Mouse (Mus musculus): ENCODE data around the gene Mical2. TPM values are rescaled to one million over a fixed set of nuclear protein-coding genes. Genes with fewer than 3 reads are reported as not detected.

The Mical2 gene
- polyA plus RNA-seq, 1 experiment, result not detected

DNA sequence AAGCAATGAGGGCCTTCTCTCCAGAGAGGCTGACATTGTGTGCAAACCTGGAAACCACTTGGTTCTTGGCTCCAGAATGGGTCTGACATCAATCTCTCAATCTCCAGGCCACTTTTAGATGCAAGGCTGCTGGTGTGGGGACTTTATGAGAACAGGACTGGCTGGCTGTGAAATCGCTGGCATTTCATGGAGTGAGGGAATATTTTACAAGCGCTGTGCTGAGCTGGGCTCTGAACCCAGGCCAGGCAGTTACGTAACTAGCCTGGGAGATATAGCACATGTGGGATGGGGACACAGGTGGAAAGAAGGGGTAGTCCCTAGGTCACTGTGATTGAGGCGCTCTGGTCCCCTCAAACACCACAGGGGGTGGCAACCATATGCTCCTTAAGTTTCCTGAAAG lies 33.4 kb upstream of the Mical2 start:
- no peak overlapping the region for H3K4me3 ChIP-seq (replicated peaks)

GRCm38 (mm10) chr7:112192778-112193177 lies 32.9 kb upstream of the Mical2 start:
- no peaks in the 10 kb centered on the region for H3K27me3 ChIP-seq (ENCODE audit: control insufficient read depth)
- H3K4me3 ChIP-seq (replicated peaks), result no peak overlapping the region
- no peaks in the 10 kb centered on the region for H3K4me1 ChIP-seq (ENCODE audit: control insufficient read depth)
- H3K9me3 ChIP-seq (ENCODE audit: control insufficient read depth, low read length), result no peaks in the 10 kb centered on the region
- TF ChIP-seq TAL1 (IDR thresholded peaks at IDR 0.05; ENCODE audit: low read length), result no peak
- no peak for TF ChIP-seq GATA1 (IDR thresholded peaks at IDR 0.05; ENCODE audit: low read length)
- H3K36me3 ChIP-seq (ENCODE audit: control insufficient read depth), result no peaks in the 10 kb centered on the region

More for the DNA sequence above, 33.4 kb upstream of the Mical2 start:
- H3K36me3 ChIP-seq (ENCODE audit: control insufficient read depth), result no peaks in the 10 kb centered on the region
- H3K4me1 ChIP-seq (ENCODE audit: control insufficient read depth), result no peaks in the 10 kb centered on the region
- TF ChIP-seq GATA1 (IDR thresholded peaks at IDR 0.05; ENCODE audit: low read length) (no peak), TAL1 (IDR thresholded peaks at IDR 0.05; ENCODE audit: low read length) (no peak)
- no peaks in the 10 kb centered on the region for H3K27me3 ChIP-seq (ENCODE audit: control insufficient read depth)
- H3K9me3 ChIP-seq (ENCODE audit: control insufficient read depth, low read length), result no peaks in the 10 kb centered on the region

- H3K27me3 ChIP-seq (ENCODE audit: control insufficient read depth), result no peaks in the 10 kb centered on the region
- no peaks in the 10 kb centered on the region for H3K9me3 ChIP-seq (ENCODE audit: control insufficient read depth, low read length)
- H3K36me3 ChIP-seq (ENCODE audit: control insufficient read depth), result no peaks in the 10 kb centered on the region
- H3K4me3 ChIP-seq (replicated peaks), result no peak overlapping the region
- H3K4me1 ChIP-seq (ENCODE audit: control insufficient read depth), result no peaks in the 10 kb centered on the region
- no peak for TF ChIP-seq TAL1 (IDR thresholded peaks at IDR 0.05; ENCODE audit: low read length)
- no peak for TF ChIP-seq GATA1 (IDR thresholded peaks at IDR 0.05; ENCODE audit: low read length)
These were observed 31.4 kb upstream of the Mical2 start for GRCm38 (mm10) chr7:112194286-112194685.

- Histone ChIP-seq H3K9me3 (ENCODE audit: control insufficient read depth, low read length) (no peaks in the 10 kb centered on the region), H3K4me3 (replicated peaks) (no peak overlapping the region), H3K27me3 (ENCODE audit: control insufficient read depth) (no peaks in the 10 kb centered on the region), H3K4me1 (ENCODE audit: control insufficient read depth) (no peaks in the 10 kb centered on the region), H3K36me3 (ENCODE audit: control insufficient read depth) (no peaks in the 10 kb centered on the region)
- TF ChIP-seq TAL1 (IDR thresholded peaks at IDR 0.05; ENCODE audit: low read length) (no peak), GATA1 (IDR thresholded peaks at IDR 0.05; ENCODE audit: low read length) (no peak)
These were observed 28.2 kb upstream of the Mical2 start for GRCm38 (mm10) chr7:112197461-112197860.

GRCm38 (mm10) chr7:112199343-112199742 lies 26.3 kb upstream of the Mical2 start:
- TF ChIP-seq TAL1 (IDR thresholded peaks at IDR 0.05; ENCODE audit: low read length) (no peak), GATA1 (IDR thresholded peaks at IDR 0.05; ENCODE audit: low read length) (no peak)
- H3K4me1 ChIP-seq (ENCODE audit: control insufficient read depth), result no peaks in the 10 kb centered on the region
- H3K9me3 ChIP-seq (ENCODE audit: control insufficient read depth, low read length), result no peaks in the 10 kb centered on the region
- no peaks in the 10 kb centered on the region for H3K36me3 ChIP-seq (ENCODE audit: control insufficient read depth)
- H3K4me3 ChIP-seq (replicated peaks), result no peak overlapping the region
- H3K27me3 ChIP-seq (ENCODE audit: control insufficient read depth), result no peaks in the 10 kb centered on the region

- TF ChIP-seq GATA1 (IDR thresholded peaks at IDR 0.05; ENCODE audit: low read length) (no peak), TAL1 (IDR thresholded peaks at IDR 0.05; ENCODE audit: low read length) (no peak)
- Histone ChIP-seq H3K36me3 (ENCODE audit: control insufficient read depth) (no peaks in the 10 kb centered on the region), H3K9me3 (ENCODE audit: control insufficient read depth, low read length) (no peaks in the 10 kb centered on the region), H3K4me1 (ENCODE audit: control insufficient read depth) (no peaks in the 10 kb centered on the region), H3K27me3 (ENCODE audit: control insufficient read depth) (no peaks in the 10 kb centered on the region), H3K4me3 (replicated peaks) (no peak overlapping the region)
These were observed 24.9 kb upstream of the Mical2 start for GRCm38 (mm10) chr7:112200761-112201160.

DNA sequence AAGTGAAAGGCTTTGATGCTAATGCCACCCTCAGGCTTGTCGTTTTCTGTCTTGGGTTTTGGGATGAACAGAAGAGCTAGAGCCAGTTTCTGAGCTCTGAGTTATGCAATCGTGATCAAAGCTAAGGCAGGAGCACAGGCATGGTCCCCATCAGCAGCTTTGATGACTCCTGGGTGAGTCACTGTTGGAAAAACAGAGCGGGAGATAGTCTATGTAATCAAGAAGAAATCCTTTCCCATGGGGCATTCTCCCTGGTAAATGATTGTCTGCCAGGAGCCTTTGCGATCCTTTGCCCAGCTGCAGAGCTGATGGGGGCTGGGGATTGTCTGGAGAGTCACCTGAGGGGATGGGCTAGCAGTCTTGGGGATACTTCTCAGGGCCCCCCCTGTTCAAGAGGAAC lies 23.5 kb upstream of the Mical2 start:
- no peaks in the 10 kb centered on the region for H3K4me1 ChIP-seq (ENCODE audit: control insufficient read depth)
- H3K36me3 ChIP-seq (ENCODE audit: control insufficient read depth), result no peaks in the 10 kb centered on the region
- TF ChIP-seq TAL1 (IDR thresholded peaks at IDR 0.05; ENCODE audit: low read length), result no peak
- no peak for TF ChIP-seq GATA1 (IDR thresholded peaks at IDR 0.05; ENCODE audit: low read length)
- no peaks in the 10 kb centered on the region for H3K27me3 ChIP-seq (ENCODE audit: control insufficient read depth)
- no peak overlapping the region for H3K4me3 ChIP-seq (replicated peaks)
- no peaks in the 10 kb centered on the region for H3K9me3 ChIP-seq (ENCODE audit: control insufficient read depth, low read length)

- Histone ChIP-seq H3K4me1 (ENCODE audit: control insufficient read depth) (no peaks in the 10 kb centered on the region), H3K4me3 (replicated peaks) (no peak overlapping the region), H3K36me3 (ENCODE audit: control insufficient read depth) (no peaks in the 10 kb centered on the region), H3K9me3 (ENCODE audit: control insufficient read depth, low read length) (no peaks in the 10 kb centered on the region), H3K27me3 (ENCODE audit: control insufficient read depth) (no peaks in the 10 kb centered on the region)
- TF ChIP-seq GATA1 (IDR thresholded peaks at IDR 0.05; ENCODE audit: low read length) (no peak), TAL1 (IDR thresholded peaks at IDR 0.05; ENCODE audit: low read length) (no peak)
These were observed 22.8 kb upstream of the Mical2 start for GRCm38 (mm10) chr7:112202843-112203242.

GRCm38 (mm10) chr7:112203937-112204336 lies 21.7 kb upstream of the Mical2 start:
- Histone ChIP-seq H3K36me3 (ENCODE audit: control insufficient read depth) (no peaks in the 10 kb centered on the region), H3K4me1 (ENCODE audit: control insufficient read depth) (no peaks in the 10 kb centered on the region), H3K4me3 (replicated peaks) (no peak overlapping the region), H3K27me3 (ENCODE audit: control insufficient read depth) (no peaks in the 10 kb centered on the region), H3K9me3 (ENCODE audit: control insufficient read depth, low read length) (no peaks in the 10 kb centered on the region)
- TF ChIP-seq GATA1 (IDR thresholded peaks at IDR 0.05; ENCODE audit: low read length), result no peak
- TF ChIP-seq TAL1 (IDR thresholded peaks at IDR 0.05; ENCODE audit: low read length), result no peak

DNA sequence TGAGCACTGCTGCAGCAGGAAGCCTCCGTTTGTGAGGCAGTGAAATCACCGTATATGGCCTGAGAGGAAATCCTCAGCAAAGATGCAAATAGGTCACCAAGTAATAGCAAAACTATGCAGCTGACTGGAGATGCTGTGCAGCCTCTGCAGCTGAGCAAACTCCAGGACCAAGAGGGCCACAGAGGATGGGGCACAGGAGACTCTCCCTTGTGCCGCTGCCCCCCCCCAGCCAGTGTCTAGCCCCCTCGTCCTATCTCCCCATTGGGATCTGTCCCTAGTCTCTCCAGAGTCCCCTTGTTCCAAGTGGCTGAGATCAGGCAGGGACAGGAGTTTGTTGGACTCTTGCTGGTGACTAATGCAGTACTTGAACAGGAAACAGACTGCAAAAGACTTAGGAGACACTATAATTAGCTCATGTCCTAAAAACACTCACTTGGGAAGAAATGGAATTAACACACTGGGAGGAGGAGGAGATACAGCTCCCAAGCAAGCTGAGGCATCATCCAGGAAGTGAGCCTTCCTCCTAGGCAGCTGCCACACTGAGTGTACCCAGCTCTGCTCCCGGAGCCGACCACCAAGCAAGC lies 21.2 kb upstream of the Mical2 start:
- Histone ChIP-seq H3K36me3 (ENCODE audit: control insufficient read depth) (no peaks in the 10 kb centered on the region), H3K9me3 (ENCODE audit: control insufficient read depth, low read length) (no peaks in the 10 kb centered on the region), H3K27me3 (ENCODE audit: control insufficient read depth) (no peaks in the 10 kb centered on the region), H3K4me3 (replicated peaks) (no peak overlapping the region), H3K4me1 (ENCODE audit: control insufficient read depth) (no peaks in the 10 kb centered on the region)
- no peak for TF ChIP-seq GATA1 (IDR thresholded peaks at IDR 0.05; ENCODE audit: low read length)
- TF ChIP-seq TAL1 (IDR thresholded peaks at IDR 0.05; ENCODE audit: low read length), result no peak

All from erythroblast, embryonic 14.5 days (primary cell).